Mouse (Mus musculus) naive thymus-derived CD4-positive, alpha-beta T cell, adult 2 months (primary cell): Measurements from ENCODE around the gene Ccdc185.

Experiments
- DNase-seq: peaks from one replicate; pipeline ENCODE4 v3.0.0-alpha.2; 2011; ENCODE audit warnings: low read depth

Ccdc185 gene

DNA sequence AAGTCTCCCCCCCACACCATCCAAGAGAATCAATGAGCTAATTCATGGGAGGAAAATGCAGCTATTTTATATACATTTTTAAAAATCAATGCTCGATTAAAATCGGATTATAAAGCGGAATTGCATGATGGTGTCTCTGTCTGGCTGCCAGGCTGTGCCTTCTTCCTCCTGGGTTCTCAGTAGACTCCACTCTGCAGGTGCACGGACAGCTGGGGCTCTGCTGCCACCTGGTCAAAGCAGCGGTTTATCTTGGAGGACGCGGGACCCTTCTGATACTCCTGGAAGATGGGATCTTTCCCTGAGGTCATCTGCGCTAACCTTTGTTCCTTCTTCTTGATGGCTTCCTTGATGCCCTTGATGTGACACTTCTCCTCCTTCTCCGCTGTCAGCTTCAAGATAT is 1.9 kb downstream of the Ccdc185 start:
- no peak for DNase-seq

DNA sequence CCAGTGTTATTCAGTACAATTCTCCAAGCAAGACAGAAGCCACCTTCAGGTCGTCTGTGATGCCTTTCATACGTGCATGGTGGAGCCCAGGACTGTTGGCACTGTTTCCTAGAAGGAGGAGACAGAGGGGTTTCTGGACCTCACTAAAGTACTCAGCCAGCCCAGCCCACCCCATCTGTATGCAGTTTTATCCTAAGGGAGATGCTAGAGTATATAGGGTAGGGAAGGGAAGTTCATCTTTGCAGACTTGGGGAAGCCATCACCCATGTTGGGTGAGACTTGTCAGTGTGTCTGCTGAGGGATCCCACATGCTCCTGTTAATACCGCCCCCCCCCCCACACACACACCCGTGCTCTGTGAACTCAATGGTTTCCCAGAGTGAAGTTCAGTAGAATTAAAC is 13.1 kb downstream of the Ccdc185 start:
- no peak for DNase-seq

DNA sequence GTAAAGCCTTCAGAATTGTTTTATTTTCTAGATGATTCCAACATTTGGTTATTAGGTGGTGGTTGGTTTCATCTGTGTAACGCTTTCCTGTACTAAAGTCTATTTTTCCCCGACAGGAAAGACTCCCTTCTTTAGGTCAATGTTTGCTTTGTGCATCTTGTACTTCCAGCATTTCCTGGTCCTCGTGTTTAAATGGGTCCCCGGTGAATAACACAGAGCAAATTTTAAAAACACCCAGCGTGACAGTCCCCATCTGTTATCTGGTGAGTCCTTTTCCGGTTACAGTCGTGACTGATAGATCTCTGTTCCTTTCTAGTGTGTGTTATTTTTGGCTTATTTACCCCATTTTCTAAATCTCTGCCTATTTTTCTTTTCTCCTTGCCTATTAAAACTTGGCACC is 16.3 kb downstream of the Ccdc185 start:
- no peak for DNase-seq

DNA sequence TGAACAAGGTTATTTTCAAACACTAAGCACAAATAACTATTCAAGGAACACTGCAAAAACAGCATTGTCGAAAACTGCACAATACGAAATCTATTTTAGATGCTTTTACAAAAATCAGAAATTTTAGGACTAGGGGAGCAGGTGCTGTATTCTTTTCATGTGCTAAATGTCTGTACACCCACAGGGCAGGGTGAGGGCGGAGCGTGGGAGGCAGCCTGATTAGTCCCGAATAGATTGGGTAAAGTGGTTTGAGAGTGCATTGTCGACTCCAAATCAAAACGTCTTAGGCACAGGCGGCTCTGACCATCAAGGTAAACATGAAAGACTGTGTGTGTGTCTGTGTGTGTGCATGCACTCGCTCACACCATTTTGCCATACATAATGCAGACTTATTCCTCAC is 20.0 kb downstream of the Ccdc185 start:
- DNase-seq, result no peak

DNA sequence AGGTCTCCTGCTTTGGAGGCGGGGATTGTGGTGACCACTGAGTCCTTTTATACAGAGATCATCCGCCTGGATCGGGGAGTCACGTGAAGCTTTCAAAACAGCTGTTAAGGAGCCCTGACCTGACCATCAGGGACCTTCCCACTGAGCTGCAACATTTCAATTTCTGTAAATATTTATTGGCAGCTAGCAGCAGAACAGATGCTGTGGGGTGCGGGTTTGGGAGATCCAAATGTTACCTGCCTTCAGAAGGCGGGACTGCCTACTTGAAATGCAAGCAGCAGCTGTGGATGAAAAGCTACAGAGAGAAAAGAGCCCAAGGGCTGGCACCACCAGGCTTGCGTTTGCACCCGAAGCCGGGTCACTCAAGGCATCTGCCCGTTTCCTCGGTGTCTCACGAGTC is 21.4 kb downstream of the Ccdc185 start:
- no peak for DNase-seq

DNA sequence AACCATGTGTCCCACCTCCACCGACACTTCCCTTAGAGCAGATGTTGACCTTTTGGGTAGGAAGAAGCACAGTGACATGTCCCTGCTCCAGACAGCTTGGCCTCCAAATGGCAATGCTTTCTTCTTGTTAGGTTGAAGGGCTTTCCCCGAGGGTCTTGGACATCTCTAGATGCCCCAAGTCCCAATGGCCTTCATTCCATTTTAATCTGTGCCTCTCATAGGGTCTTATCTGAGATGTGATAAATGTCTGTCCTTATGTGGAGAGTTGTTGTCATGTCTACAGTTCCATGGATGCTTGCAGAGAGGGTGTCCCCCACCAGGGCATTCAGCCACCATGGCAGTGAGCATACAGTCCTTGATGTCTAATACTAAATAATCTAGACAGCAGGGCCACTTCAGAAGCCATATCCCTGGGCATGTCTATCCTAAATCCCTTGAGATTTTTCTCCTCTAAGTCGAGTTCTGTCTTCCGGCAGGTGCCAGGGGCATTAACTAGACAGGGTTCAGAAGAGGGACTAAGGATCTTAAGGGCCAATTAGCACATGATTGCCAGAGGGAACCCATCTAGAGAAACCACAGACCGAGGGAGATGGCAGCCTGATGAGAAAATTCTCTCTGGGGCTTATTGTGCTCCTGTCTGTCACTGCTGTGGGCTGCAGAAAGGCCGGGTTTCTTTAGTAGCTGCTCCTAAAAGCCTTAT is 34.6 kb downstream of the Ccdc185 start:
- no peak for DNase-seq

DNA sequence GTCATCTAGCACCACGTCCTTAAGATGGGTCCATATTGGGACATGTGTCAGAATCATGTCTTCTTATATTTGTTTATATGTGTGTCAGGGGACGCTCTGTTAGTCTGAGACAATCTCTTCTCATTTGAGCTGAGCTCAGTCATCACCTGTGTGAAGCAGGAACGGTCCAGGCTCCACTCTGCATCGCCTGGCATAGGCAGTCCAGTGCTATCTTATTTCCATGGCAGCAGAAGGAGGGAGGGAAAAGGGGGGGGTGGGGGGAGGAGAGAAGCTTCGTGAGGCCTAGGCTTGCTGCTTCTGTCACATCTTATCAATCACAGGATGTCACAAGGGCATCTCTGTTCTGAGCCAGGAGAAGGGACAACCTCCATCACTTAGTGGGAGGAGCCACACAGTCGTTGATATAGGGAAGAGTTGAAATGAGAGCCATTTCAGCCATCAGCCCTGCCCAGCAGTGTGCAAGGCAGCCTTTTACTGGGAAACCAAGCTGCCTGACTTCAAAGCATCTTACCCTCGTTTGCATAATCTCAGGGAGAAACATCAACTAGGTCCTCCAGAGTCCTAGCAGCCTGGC is 37.5 kb downstream of the Ccdc185 start:
- no peak for DNase-seq

DNA sequence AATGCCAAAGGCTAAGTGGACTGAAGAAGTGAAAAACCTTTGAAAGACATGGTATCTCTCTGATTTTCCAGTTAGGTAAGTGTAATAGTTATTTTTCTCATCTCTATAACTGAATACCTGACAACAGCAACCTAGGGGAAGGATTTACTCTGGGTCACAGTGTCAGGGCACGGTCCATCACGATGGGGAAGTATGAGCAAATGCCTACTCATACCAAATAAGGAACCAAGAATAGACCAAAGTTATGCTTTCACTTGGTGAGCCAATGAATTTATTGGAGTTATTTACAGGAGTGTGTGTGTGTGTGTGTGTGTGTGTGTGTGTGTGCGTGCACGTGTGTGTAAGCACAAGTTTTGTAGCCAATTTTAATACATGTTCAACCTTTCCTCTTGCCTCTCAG is 41.5 kb downstream of the Ccdc185 start:
- DNase-seq, result no peak

DNA sequence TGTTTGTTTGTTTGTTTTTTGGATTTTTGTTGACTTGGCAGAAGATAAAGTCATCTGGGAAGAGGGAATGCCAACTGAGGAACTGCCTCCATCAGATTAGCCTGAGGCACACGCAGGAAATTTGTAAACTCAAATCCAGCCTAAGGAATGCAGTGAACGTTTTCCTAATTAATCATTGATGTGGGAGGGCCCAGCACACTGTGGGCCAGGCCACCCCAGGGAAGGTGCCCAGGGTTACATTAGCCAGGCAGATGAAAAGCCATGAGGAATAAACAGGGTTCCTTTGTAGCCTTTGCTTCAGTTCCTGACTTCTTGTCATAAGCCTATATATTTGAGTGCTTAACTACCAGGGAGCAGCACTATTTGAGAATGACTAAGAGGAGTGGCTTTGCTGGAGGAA is 44.1 kb downstream of the Ccdc185 start:
- DNase-seq, result no peak

DNA sequence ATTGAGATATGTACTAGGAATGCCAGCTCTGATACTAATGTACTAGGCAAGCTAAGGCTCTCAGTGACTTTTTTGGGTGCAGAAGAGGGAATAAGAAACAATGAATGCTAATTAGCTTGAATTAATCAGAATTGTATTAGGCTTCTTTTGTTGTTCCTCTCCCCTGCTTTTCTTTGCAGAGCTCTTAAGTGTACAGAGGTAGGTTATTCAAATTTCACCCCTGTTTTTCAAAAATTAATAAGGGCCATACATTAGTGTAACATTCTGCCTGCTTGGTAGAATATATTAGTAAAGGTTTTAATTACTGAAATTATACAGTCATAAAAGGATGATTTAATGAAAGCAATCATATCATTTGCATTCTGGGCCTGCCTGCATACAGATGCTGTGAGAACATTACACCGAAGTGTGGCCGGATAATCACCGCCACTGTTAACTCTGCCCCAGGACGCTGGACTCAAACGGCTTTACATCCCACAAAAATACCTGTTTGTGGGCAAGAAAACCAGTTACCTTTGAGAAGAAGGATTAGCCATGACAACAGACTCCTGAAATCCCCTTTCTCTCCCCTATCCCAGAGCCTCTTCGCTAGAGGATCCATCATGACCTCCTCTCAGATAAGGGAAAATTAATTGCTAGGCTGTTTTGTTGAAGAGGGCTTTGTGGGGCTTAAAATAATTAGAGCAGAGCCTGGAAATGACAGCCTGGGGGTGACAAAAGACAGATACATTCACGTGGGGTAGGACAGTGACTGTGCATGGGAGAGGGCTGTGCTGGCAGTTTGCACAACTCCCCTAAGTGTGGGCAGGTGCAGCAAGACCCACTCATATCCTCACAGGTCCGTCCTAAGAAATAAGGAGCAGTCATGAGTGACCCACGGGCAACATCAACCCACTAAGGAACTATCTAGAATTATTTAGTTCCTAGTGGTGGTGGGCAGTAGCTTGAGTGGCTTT is 49.3 kb downstream of the Ccdc185 start:
- DNase-seq, result no peak
